Mouse (Mus musculus) right cerebral cortex, postnatal 14 days (tissue): ENCODE data around the gene Elmod2.

Experiments
- DNase-seq: peaks from one replicate; pipeline ENCODE4 v3.0.0; 2022

Gene Elmod2

DNA sequence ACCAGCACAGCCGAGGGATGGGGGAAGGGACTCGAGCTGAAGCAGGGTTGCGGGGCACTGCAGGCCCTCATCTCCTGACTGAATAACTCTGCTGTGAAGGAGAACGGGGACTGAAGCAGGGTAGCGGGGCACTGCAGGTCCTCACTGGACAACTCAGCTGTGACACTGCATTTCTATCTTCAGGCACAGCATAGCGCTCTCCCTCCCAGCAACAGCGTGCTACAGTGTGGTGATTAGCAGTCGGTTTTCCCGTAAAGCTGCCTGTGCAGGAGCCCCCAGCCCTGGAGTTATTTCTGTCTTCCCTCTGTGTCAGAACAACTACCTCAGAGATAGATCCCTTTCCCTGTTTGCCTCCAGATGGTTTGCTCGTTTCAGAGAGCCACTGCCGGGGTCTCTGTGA, 57.8 kb downstream of the Elmod2 start:
- no peak for DNase-seq

DNA sequence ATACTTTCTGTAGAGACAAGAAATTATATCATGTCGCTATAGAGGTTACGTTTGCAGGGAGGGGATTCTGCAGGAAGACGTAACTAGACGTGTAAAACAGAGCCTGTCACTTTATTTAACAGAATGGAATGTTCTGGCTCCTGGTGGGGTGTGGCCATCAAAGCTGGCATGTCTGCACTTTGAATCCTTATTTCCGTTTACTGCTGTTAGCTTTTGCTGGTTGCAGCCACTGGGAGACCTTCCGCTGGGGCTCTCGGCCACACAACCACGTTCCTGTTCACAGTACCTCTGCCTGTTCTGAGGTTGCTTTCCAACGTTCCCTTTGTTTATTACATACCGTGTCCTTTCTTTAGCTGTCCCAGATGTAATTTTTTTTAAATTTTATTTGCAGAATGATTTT, 59.8 kb downstream of the Elmod2 start:
- DNase-seq: no peak

DNA sequence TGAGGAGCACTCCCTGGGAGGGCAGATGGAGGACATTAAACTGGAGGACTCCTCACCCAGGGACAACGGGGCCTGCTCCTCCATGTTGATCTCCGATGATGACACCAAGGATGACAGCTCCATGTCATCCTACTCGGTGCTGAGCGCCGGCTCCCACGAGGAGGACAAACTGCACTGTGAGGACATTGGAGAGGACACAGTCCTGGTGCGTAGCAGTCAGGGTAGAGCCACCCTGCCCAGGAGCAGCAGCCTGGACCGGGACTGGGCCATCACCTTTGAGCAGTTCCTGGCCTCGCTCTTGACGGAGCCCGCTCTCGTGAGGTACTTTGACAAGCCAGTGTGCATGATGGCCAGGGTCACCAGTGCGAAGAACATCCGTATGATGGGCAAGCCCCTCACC, 61.1 kb downstream of the Elmod2 start:
- no peak for DNase-seq
